Mouse (Mus musculus): ENCODE results near the gene Daam2.

GRCm38 (mm10) chr17:49435081-49435480 lies 129.1 kb downstream of the Daam2 start:
- TF ChIP-seq TAL1 (IDR thresholded peaks at IDR 0.05; ENCODE audit: low read length) (no peak), GATA1 (IDR thresholded peaks at IDR 0.05; ENCODE audit: low read length) (no peak)
